Mouse (Mus musculus): ENCODE results near the gene Spg7.

DNA sequence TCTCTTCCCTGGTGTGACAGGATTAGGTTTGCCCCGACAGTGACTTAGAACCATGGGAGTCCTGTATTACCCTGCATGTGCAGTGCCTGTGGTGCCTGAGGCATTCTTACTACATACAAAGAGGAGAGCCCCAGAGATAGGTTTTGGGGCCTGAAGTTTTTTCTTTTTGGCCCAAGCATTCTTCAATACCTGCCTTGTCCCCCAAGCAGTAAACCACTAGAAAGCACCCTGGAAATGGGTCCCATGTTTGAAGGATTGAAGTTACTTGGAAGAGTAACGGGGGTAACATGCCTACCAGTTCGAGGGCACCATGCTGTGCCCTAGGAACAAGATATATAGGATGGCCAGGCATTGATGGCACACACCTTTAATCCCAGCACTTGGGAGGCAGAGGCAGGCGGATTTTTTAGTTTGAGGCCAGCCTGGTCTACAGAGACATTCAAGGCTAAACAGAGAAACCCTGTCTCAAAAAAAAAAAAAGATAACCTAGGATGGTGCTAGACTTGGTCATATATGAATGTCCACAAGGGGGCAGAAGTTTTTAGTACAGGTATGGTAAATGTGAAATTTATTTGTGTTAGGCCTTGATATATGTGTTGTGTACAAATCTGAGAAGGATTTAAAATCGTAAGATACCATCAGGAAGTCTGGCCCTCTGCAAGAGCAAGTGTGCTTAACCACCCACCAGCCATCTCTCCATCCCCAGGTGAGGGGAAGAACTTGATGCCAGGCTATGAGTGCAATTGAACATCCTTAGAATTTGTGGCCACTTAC lies 43.0 kb downstream of the Spg7 start:
- peak; percentile 63 for TF ChIP-seq CTCF (IDR thresholded peaks at IDR 0.05)
- no peak for TF ChIP-seq EP300 (IDR thresholded peaks at IDR 0.05)
